Mouse (Mus musculus): ENCODE measurements at regions not wholly inside any gene's neighbourhood (a gene's known extent, or its start where the extent isn't known, plus 50 kb on each side); places are given as distances from the start of the nearest gene placed in this dataset.
"Not testable (repeated sequence)": the region's sequence is repeated elsewhere in the genome, so short reads cannot be mapped to it uniquely, and the experiment has no call there.

DNA sequence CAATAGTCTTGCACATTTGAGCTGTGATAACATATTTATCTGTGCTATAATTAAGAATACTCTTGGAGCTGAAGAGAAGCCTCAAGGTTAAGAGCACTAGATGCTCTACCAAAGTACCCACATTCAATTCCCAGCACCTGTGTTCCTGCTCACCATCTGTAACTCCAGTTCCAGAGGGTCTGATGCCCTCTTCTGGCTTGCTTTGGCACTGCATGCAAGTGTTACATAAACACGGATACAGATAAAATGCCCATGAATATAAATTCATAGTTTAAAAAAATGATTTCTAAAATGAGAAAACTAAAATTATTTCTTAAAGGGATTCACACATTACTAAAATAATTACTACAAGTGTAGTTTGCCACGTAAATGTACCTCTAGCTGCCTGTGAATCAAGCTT is 364.3 kb downstream of the Tox3 start:
- no peak for ATAC-seq
- peak; percentile 36 for TF ChIP-seq CTCF (IDR thresholded peaks at IDR 0.05)
- no peak for DNase-seq (ENCODE audit: low read depth, low spot score)
- in situ Hi-C loops (cut with MboI; ENCODE audit: low pct_unique_long_range_greater_than_20kb) = no loop called here
- POLR2A ChIA-PET = no interaction called here
- CTCF ChIA-PET = no interaction called here
- H3K27me3 ChIP-seq = no peaks in the 10 kb centered on the region

DNA sequence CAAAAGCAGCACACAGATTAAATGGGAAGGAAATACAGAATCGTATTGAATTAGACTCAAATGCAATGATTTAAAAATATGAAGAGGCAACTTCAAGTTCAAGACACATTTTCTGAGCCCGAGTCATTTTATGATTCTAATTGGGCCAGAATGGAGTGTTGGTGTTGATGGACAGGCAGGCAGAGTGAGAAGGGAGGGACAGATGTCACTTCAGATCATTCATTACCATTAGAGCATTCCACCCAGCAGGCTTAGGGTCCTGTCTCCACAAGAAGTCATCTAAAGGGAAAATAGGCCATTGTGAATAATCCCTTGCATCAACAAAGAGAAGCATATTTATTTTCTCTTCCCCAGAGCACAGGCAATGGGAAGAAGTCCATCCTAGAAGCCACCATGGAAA is 365.6 kb downstream of the Tox3 start:
- POLR2A ChIA-PET = no interaction called here
- no peak for ATAC-seq

DNA sequence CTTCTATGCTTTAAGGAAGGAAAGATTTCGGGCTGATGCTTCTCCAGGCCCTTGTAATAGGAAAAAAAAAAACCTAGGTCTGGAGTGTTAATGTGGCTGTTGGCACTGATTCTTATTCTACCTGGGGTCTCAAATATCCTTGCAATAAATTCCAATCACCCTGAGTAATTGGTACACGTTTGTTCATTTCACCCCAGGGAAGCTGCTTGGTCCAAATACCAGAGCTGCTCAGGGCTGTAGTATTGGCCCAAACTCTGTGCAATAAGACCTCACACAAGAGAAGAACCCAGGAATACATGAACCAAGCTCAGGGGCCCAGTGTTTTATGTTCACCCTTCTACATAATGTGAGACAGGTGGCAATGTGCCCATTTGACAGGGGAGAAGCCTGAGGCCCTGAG is 366.8 kb downstream of the Tox3 start:
- DNase-seq (ENCODE audit: low read depth, low spot score) (no peak), ATAC-seq (no peak)
- in situ Hi-C loops (cut with MboI; ENCODE audit: low pct_unique_long_range_greater_than_20kb) = no loop called here
- H3K27me3 ChIP-seq = peaks cover 8% of the 10 kb centered on the region
- ChIA-PET CTCF (no interaction called here), POLR2A (no interaction called here)
- no peak for TF ChIP-seq CTCF (IDR thresholded peaks at IDR 0.05)

More for the DNA sequence above, 365.6 kb downstream of the Tox3 start:
- peaks cover 2% of the 10 kb centered on the region for H3K27me3 ChIP-seq
- in situ Hi-C loops (cut with MboI; ENCODE audit: low pct_unique_long_range_greater_than_20kb) = no loop called here
- DNase-seq (ENCODE audit: low read depth, low spot score) = no peak
- CTCF ChIA-PET = no interaction called here
- TF ChIP-seq CTCF (IDR thresholded peaks at IDR 0.05) = no peak

DNA sequence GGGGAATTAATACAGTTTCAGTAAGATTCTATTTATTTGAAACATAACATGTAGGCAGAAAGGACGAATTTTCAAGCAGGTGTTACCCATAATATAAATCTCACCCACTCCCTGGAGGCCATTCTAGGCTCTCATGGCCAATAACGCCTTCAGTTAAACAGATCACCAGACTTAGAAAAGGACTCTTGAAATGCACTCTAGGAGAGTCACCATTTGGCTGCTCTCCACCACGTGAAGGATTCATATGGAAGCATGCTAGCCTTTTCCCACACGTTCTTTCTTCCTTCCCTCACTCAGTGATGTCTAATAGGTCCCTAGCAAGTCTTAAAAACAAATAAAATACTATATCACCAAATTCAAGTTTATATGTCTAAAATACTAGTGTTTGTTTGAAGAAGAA is 367.7 kb downstream of the Tox3 start:
- ChIA-PET CTCF (no interaction called here), POLR2A (no interaction called here)
- ATAC-seq (no peak), DNase-seq (ENCODE audit: low read depth, low spot score) (no peak)
- in situ Hi-C loops (cut with MboI; ENCODE audit: low pct_unique_long_range_greater_than_20kb) = no loop called here
- peaks cover 8% of the 10 kb centered on the region for H3K27me3 ChIP-seq
- no peak for TF ChIP-seq CTCF (IDR thresholded peaks at IDR 0.05)

DNA sequence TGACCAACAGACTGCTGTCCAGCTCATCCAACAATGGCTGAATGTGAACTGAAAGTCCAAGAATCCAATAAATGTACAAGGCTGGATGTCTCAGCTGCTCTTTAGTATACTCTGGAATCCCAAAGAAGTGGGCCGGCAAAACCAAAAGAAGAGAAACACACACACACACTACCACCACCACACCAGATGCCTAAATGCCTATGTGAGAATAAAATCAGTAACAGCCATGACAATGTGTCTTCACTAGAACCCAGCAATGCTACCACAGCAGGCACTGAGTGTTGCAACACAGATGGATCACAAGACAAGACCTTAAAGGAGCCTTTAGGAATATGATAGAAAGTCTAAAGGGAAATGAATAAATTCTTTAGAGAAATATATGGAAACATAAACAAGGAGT is 385.3 kb downstream of the Tox3 start:
- in situ Hi-C loops (cut with MboI; ENCODE audit: low pct_unique_long_range_greater_than_20kb) = no loop called here
- POLR2A ChIA-PET = no interaction called here

DNA sequence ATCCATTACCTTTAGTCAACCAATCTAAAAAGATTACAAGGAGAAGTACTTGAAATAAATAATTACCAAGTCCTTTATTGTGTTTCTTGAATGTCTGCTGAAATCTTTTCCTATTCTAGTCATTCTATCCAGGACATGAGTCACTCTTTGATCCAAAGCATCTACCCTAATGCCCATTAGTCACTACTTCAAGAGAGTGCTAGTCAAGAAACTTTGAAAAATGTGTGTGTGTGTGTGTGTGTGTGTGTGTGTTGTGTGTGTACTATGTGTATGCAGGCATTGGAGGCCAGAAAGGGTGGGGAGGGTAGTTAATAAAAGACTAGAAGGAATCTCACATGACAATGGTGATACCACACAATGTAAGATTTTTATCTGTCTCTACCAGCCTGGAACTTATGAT is 390.7 kb downstream of the Tox3 start:
- no peak for TF ChIP-seq CTCF (IDR thresholded peaks at IDR 0.05)
- in situ Hi-C loops (cut with MboI; ENCODE audit: low pct_unique_long_range_greater_than_20kb) = no loop called here
- ATAC-seq (no peak), DNase-seq (ENCODE audit: low read depth, low spot score) (peak; percentile 9)
- peaks cover 4% of the 10 kb centered on the region for H3K27me3 ChIP-seq
- ChIA-PET POLR2A (interaction anchor here (0.7 kb wide), 1 partner anchor 832 kb away, joined by 4 read pairs; no protein-coding TSS in a partner anchor), CTCF (no interaction called here)

More for the DNA sequence above, 385.3 kb downstream of the Tox3 start:
- no peak for ATAC-seq
- no peak for DNase-seq (ENCODE audit: low read depth, low spot score)
- H3K27me3 ChIP-seq = no peaks in the 10 kb centered on the region
- TF ChIP-seq CTCF (IDR thresholded peaks at IDR 0.05) = no peak
- CTCF ChIA-PET = no interaction called here

DNA sequence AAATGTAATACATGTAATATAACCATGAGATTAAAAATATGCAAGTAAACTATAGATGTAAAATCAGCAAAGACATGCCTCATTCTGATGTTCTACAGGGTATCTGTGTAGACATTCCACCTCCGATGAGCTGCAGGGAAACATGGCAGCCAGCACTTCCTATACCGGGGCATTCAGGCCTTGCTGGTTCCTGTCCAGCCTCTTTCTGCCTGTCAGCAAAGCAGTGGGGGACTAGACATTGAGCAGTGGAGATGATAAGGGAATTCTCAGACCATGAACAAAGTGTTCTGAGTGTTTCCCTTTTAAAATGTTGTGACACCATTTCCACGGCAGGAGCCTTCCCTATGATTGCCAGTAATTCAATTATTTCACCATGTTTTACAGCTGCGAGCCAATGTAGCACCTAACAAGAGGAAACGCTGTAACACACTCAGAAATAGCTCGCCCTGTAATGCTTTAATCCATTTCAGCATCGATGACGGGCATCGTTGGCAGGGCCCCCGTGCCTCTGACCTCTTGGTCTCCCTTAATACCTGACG is 391.6 kb downstream of the Tox3 start:
- ChIA-PET CTCF (no interaction called here), POLR2A (no interaction called here)
- H3K27me3 ChIP-seq = peaks cover 4% of the 10 kb centered on the region
- in situ Hi-C loops (cut with MboI; ENCODE audit: low pct_unique_long_range_greater_than_20kb) = no loop called here
- no peak for TF ChIP-seq CTCF (IDR thresholded peaks at IDR 0.05)
- DNase-seq (ENCODE audit: low read depth, low spot score) (no peak), ATAC-seq (no peak)

DNA sequence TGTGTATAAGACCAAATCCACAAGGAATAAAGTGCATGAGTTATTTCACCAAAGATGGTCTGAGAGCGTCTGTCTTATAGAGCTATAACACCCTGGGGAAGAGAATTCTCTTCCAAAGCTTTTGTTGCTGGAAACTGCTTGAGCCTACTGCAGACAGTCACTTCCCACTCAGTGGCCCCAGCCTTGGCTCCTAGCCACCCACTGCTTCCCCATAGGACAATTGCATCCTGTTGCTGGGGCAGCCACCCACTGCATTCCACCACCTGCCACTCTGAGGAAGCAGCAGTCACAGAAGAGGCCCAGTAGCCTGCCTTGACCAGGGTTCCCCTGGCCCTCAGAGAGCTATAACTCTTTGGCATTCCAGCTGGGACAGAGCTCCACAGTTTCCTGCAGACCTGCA is 409.3 kb downstream of the Tox3 start:
- in situ Hi-C loops (cut with MboI; ENCODE audit: low pct_unique_long_range_greater_than_20kb) = no loop called here
- POLR2A ChIA-PET = no interaction called here
- ATAC-seq = no peak

DNA sequence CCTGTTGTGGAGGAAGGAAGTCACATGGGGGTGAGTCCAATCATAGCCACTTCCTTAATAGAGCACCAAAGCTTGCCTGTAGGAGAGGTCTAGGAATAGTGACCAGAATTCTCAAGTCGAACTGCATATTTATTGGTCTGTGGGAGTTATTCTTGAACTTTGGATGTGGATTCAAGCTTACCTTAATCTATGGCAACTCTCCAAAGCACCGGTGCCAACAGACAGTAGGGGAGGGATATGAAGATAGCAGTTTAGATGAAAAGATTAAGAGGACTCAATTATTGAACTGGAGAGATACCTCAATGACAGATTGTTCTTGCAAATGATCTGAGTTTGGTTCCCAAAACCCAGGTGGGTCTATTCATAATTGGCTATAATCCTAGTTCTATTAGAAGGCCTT is 413.6 kb downstream of the Tox3 start:
- POLR2A ChIA-PET = no interaction called here

More for the DNA sequence above, 409.3 kb downstream of the Tox3 start:
- no peak for DNase-seq (ENCODE audit: low read depth, low spot score)
- CTCF ChIA-PET = no interaction called here
- no peak for TF ChIP-seq CTCF (IDR thresholded peaks at IDR 0.05)
- peaks cover 9% of the 10 kb centered on the region for H3K27me3 ChIP-seq

DNA sequence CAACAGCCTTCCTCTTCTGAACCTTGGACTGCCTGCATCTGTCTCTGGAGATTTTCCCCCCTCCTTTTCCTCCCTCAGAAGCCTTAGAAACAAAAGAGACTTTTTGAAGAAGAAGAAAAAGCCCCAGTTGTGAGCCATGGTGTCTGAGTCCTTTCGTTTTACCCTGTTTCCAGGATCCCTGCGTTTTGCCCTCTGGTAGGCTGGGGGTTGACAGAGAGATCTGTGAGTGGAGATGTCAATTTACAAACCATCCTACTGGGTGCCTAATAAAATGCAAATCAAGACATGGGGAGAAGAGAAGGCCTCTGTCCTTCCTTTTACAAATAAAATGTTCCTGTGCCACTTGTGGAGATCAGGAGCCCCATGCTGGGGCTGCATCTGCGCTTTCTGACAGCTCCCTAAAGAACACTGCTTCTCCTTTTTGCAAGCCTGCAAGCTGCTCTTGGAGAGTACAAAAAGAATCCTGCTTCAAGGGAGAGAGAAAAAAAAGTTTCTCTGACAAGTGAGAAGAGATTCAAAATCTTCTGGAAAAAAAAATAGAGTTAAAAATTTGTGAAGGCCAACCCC is 421.4 kb downstream of the Tox3 start:
- ATAC-seq (no peak), DNase-seq (ENCODE audit: low read depth, low spot score) (no peak)
- in situ Hi-C loops (cut with MboI; ENCODE audit: low pct_unique_long_range_greater_than_20kb) = no loop called here
- H3K27me3 ChIP-seq = peaks cover 2% of the 10 kb centered on the region
- POLR2A ChIA-PET = no interaction called here
- CTCF ChIA-PET = no interaction called here
- no peak for TF ChIP-seq CTCF (IDR thresholded peaks at IDR 0.05)

More for the DNA sequence above, 413.6 kb downstream of the Tox3 start:
- peaks cover 3% of the 10 kb centered on the region for H3K27me3 ChIP-seq
- ATAC-seq (no peak), DNase-seq (ENCODE audit: low read depth, low spot score) (no peak)
- in situ Hi-C loops (cut with MboI; ENCODE audit: low pct_unique_long_range_greater_than_20kb) = no loop called here
- no peak for TF ChIP-seq CTCF (IDR thresholded peaks at IDR 0.05)
- CTCF ChIA-PET = no interaction called here

DNA sequence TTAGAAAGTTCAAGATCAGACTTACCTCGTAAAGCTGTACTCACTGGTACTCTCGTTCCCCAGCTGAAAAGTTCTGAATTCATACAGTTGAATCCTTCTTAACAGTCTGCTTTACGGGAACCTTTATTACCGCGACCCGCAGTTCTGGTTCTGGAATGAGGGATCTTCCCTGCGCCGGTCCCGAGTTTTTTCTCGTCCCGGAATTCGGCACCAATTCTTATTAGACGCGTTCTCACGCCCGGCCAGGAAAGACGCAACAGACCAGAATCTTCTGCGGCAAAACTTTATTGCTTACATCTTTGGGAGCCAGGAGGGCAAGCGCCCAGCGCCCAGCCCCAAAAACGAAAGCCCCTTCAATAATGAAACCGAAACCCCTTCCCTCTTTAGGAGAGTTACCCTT is 423.4 kb downstream of the Tox3 start:
- in situ Hi-C loops (cut with MboI; ENCODE audit: low pct_unique_long_range_greater_than_20kb); DNase-seq (ENCODE audit: low read depth, low spot score); CTCF ChIA-PET; H3K27me3 ChIP-seq; POLR2A ChIA-PET; ATAC-seq: not testable (repeated sequence)

DNA sequence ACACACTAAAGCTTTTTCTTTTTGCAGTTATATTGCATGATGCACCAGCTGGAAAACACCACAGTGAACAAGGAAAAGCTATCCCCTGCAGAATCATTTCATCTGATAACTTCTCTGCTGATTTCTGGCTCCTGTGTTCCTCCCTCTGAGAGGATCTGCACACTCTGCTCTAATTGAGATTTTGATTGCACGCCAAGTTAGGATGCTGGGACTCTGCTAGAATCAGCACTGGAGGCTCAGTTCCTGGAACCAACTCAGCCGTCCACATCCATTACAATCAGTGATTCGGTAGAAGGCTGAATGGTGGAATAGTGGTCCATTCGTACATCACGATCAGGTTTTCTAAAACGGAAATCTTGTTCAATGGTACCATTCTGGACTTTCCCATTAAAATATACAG is 434.1 kb downstream of the Tox3 start:
- no peak for TF ChIP-seq CTCF (IDR thresholded peaks at IDR 0.05)
- no peak for DNase-seq (ENCODE audit: low read depth, low spot score)
- in situ Hi-C loops (cut with MboI; ENCODE audit: low pct_unique_long_range_greater_than_20kb) = no loop called here

More for the DNA sequence above, 434.1 kb downstream of the Tox3 start:
- ATAC-seq = no peak
- H3K27me3 ChIP-seq = peaks cover 3% of the 10 kb centered on the region
- ChIA-PET POLR2A (no interaction called here), CTCF (no interaction called here)

Measured in Patski (cell line).